Comparison of ENCODE assay signal across 16 mouse cellular contexts in the genomic region with DNA sequence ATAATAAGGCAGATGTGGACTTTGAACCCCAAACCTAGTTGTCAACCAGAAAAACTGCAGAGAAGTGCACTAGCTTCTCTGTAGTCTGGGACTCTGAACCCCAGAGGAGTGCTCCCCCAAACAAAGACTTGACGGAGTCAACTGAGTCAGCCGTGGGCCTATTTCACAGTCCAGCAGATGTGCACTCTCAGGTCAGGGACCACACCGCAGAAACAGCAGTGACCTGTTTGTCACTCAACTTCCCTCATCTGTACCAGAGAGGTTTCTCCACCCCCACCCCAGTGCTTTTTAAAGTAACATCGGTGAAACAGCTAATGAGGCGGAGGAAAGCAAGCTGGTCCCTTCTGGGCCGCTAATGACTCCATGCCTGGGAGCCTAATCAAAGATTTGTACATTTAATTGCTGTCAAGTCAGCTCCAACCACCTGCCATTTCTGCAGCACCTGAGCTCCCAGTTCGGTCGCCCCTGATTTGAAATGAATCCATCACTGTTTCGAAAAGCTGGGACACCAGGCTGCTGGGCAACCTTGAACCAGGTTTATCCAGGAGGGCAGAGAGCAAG.
A peak's percentile ranks its signal among the peaks of the same experiment; 100 is the strongest.
DNase-seq lines count a peak whose midpoint lies in the region; ATAC-seq and TF ChIP-seq lines count a peak whose summit lies in the region.
"Had no signal": no experiment of that assay in that cellular context is flagged by ENCODE, and none has a peak within 500 bp of the region (broad histone marks: within the 10 kb centered on the region; RNA-seq: fewer than 3 reads in every experiment).

No protein-coding gene starts in this region.

- no peaks in the 10 kb centered on the region for H3K36me3 ChIP-seq in forebrain, embryonic 14.5 days (ENCODE audit: control insufficient read depth, insufficient read depth, low read length)
- no peaks in the 10 kb centered on the region for H3K36me3 ChIP-seq in intestine, embryonic 16.5 days (ENCODE audit: control insufficient read depth, insufficient read depth, low read length)
- H3K36me3 ChIP-seq: heart, embryonic 12.5 days had no signal

- no peak overlapping the region for H3K4me2 ChIP-seq in forebrain, embryonic 14.5 days (ENCODE audit: low read length)
- no peak overlapping the region for H3K4me2 ChIP-seq in intestine, embryonic 16.5 days (ENCODE audit: low read depth, low read length)
- H3K4me2 ChIP-seq: heart, embryonic 12.5 days had no signal

- DNase-seq in left cerebral cortex, postnatal 4 days = peak; percentile 17
- no peak for DNase-seq in left cerebral cortex, adult 11 months (ENCODE audit: low spot score)
- DNase-seq in brain, embryonic 14.5 days (ENCODE audit: low read depth) = peak; percentile 87
- peak; percentile 78 for DNase-seq in forebrain, embryonic 14.5 days (ENCODE audit: low spot score)
- no peak for DNase-seq in adrenal gland, adult (ENCODE audit: inconsistent age in 2 of 2, low spot score in 1 of 2)
- DNase-seq in adrenal gland, adult 8-10 months = no peak
- DNase-seq: cerebellum, adult 8-10 months; gastrocnemius, postnatal 14 days; heart, postnatal 4 days had no signal

- WGBS in forebrain, embryonic 14.5 days = 43% methylated on average over 9 of the region's 9 CpGs
- 72% methylated on average over 9 of the region's 9 CpGs for WGBS in intestine, embryonic 16.5 days

- intact Hi-C loops in left cerebral cortex, postnatal 4 days (cut with DNase I) = no loop called here

- ATAC-seq in forebrain, embryonic 14.5 days = peak; percentile 74
- ATAC-seq in intestine, embryonic 16.5 days = peak; percentile 58; the same call in 1 of the 2 replicates
- ATAC-seq in CD4-positive, CD25-positive, alpha-beta regulatory T cell, adult 4 months = no peak
- ATAC-seq: activated CD4-positive, CD25-positive, alpha-beta regulatory T cell, adult 4 months had no signal

- H3K27ac ChIP-seq in forebrain, embryonic 14.5 days (ENCODE audit: low read depth, low read length) = no peak overlapping the region
- no peak overlapping the region for H3K27ac ChIP-seq in intestine, embryonic 16.5 days (ENCODE audit: low read length)
- H3K27ac ChIP-seq: kidney, postnatal 0 days; liver, embryonic 14.5 days had no signal

- no peaks in the 10 kb centered on the region for H3K27me3 ChIP-seq in forebrain, embryonic 14.5 days (replicated peaks; ENCODE audit: control insufficient read depth, insufficient read depth, low read length)
- no peaks in the 10 kb centered on the region for H3K27me3 ChIP-seq in intestine, embryonic 16.5 days (replicated peaks; ENCODE audit: control insufficient read depth, insufficient read depth, low read length)
- H3K27me3 ChIP-seq: CH12.LX; heart, embryonic 12.5 days had no signal

- H3K9me3 ChIP-seq in forebrain, embryonic 14.5 days (replicated peaks; ENCODE audit: control insufficient read depth, low read length) = no peaks in the 10 kb centered on the region
- H3K9me3 ChIP-seq in intestine, embryonic 16.5 days (ENCODE audit: control insufficient read depth, low read length) = no peaks in the 10 kb centered on the region
- H3K9me3 ChIP-seq: heart, embryonic 12.5 days had no signal

- no peak for TF ChIP-seq POLR2A in brain, embryonic 14.5 days (IDR thresholded peaks at IDR 0.05; ENCODE audit: borderline replicate concordance, extremely low read depth, insufficient read depth, insufficient read length, poor library complexity, severe bottlenecking)

- no peak overlapping the region for H3K4me3 ChIP-seq in forebrain, embryonic 14.5 days (ENCODE audit: low read depth, low read length)
- H3K4me3 ChIP-seq in intestine, embryonic 16.5 days (ENCODE audit: low read length) = no peak overlapping the region
- H3K4me3 ChIP-seq: heart, embryonic 12.5 days had no signal

- H3K9ac ChIP-seq in forebrain, embryonic 14.5 days (ENCODE audit: low read length) = no peak overlapping the region
- no peak overlapping the region for H3K9ac ChIP-seq in intestine, embryonic 16.5 days (ENCODE audit: low read depth, low read length)
- H3K9ac ChIP-seq: heart, embryonic 12.5 days; liver, embryonic 14.5 days had no signal

- no peak for TF ChIP-seq CTCF in brain, embryonic 14.5 days (IDR thresholded peaks at IDR 0.05; ENCODE audit: borderline replicate concordance, extremely low read depth, insufficient read depth, insufficient read length)

- H3K4me1 ChIP-seq in forebrain, embryonic 14.5 days (ENCODE audit: control insufficient read depth, insufficient read depth, low read length) = peaks cover 8% of the 10 kb centered on the region; the same call in 1 of the 2 replicates
- no peaks in the 10 kb centered on the region for H3K4me1 ChIP-seq in intestine, embryonic 16.5 days (ENCODE audit: control insufficient read depth, insufficient read depth, low read length)

Comparison
In these comparisons a context has a peak if more than half of its experiments do, and no peak if none do; other contexts are left out.
1. DNase-seq: peak in left cerebral cortex, postnatal 4 days (single experiment), brain, embryonic 14.5 days (single experiment) and forebrain, embryonic 14.5 days (single experiment); none in left cerebral cortex, adult 11 months (single experiment), adrenal gland, adult (0 of 2) and adrenal gland, adult 8-10 months (single experiment).